Mouse (Mus musculus) cerebellum, postnatal 25 days (tissue): ENCODE data around the gene Mtmr4.
A peak's percentile ranks its signal among the peaks of the same experiment; 100 is the strongest.

Experiments
- DNase-seq, 2 experiments: peaks; one replicate each; pipeline ENCODE4 v3.0.0; 2021; ENCODE audit warnings: mixed read lengths in 2 of 2

Gene Mtmr4

DNA sequence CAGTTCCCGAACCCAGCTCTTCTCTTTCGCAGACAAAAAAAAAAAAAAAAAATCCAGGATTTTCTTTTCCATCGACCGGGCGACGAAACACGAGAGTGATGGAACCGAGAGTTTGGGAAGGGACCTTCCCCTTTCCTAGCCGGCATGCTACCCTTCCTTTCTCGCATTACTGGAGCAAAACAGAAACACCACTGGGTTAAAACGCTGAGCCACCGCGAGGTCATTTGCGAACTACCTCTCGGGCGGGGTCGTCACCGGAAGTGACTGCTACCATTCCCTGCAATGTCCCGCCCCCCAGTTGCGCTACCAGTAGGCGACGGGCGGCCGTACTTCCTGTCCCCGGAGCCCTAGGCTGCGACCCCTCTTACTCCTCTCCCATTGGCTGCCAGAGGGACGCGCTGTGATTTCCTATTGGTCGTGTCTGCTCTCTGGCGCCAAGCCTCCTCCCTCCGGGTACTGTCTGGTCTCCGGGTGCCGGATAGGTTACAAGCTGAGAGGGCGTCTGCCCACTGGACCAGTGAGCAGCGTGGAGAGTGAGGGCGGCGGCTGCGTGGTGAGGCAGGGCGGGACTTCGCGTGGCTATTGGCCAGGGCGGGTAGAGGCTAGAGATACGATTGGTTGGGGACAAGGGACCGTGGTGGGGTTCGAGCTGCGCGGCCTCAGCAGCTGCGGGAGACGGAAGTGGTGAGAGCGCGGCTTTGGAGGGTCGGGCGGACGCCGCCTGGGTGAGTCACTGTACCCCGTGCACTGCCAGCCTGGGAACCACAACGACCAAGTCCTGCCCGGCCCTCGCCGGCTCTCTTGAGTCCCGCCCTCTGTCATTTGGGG is at the start of gene Mtmr4:
Gene Mtmr4, plus strand, starts transcription at position 637 of the 828 bp plus-strand sequence.
- peak; percentile 99 for DNase-seq

DNA sequence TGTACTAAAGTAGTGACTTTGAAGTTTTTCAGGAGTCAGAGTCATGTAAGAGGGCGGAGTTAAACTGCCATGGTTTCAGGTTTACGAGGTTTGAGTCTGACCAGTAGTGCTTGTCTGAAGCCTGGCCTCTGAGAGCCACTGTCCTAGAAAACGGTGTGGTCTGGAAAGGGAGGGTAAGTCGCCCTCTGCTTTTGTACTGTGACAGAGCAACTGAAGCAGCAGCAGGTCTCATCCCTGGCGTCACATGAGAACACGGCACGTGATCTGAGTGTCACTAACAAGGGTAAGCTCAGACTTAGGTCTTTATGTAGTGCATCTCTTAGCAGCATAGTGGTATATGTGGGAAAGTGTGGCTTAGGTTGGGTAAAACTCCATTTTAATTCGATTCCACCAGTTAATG is 49.7 kb upstream of the Mtmr4 start:
- DNase-seq: peak; percentile 13 to 26

DNA sequence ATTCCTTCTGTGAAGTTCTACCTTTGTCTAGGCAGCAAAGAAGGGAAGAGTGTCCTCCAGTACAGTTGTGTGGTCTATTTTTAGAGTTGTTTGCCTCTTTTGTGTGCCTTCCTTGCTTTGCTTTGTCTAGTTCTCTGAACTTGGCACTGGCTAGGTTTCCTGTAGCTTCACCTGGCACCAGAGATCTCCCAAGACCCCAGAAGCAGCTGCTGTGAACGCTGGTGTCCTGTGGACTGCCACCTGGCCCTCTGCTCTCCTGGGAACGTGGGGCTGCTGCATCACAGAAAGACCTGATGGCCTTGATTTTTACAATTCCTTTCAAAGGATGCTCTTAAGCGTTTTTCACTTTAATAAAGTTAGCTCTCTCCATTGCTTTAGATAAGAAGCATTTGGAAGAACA is 49.1 kb upstream of the Mtmr4 start:
- peak; percentile 65 to 70 for DNase-seq

DNA sequence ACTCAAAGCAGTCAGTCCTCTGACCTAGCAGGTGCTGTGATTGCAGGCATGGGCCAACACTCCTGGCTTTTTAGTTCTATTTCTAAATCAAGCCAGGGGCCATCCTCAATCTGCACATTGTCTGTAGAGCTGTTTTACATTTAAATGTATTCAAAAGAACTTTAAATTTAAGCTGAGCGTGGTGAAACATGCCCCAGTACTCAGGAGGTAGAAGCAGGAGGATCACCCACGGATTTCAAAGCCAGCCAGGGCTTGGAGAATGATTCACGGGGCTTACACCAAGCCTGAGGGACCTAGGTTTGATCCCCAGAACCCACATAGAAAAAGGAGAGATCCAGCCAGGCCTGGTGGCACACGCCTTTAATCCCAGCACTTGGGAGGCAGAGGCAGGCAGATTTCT is 38.6 kb upstream of the Mtmr4 start:
- no peak for DNase-seq

DNA sequence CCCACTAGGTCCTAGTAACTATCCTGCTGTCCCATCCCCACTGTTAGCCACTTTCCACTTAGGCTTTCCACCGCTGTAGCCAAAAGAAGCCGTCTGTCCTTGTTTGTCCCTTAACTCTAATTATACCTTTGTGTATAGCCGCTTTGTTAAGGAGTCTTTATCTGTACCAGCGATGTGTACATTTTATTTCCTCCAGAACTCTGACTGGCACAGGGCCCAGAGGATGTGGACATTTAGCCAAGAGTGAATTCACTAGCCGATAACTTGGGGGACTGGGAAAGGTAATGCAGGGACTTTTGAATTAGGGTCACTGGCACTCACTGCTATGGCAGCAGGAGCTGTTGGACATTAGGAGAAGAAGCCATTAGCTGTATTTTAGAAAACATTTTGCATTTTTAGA is 37.6 kb upstream of the Mtmr4 start:
- peak in 1 of 2 experiments; percentile 36 for DNase-seq

DNA sequence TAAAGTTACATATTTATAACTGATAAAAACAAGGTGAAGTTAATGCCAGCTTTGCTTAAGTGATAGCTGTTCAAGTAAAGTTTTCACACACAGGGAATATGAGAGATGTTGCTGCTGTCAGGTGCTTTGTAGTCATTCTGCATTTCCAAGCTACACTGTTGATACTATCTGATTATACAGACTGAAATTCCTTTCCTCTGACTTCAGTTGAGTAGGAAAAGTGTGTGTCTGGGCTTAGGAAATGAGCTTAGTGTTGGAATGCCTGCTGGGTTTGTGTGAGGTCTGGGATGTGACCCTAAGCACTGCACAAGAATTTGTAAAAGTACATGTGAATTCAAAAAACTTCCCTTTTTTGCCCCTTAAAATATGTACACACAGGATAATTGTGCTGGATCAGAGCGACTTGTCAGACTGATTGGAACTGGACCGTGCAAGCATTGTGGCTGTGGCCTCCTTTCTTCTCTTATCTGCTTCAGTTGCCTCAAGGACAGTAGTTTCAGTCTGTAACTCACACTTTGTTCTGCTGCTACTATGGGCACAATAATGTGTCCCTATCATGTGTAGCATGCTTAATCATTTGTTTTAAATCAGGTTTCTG is 36.8 kb upstream of the Mtmr4 start:
- no peak for DNase-seq

DNA sequence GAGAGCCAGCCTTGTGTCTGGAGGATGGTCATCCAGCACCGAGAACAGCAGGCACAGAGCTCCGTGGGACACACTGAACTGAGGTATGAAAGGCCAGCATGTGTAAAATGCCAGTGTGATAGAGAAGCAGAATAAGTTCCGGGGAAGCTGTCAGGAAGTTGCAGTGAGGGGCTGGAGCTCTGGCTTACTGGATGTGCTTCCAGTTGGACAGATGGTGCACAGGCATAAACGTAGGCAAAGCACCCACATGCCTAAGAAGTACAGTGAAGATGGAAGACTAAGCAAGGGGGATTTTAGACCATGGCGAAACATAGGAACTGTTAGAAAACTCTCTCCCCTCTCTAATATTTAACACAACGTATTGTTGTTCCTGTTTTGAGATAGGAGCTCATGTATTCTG is 30.8 kb upstream of the Mtmr4 start:
- no peak for DNase-seq

DNA sequence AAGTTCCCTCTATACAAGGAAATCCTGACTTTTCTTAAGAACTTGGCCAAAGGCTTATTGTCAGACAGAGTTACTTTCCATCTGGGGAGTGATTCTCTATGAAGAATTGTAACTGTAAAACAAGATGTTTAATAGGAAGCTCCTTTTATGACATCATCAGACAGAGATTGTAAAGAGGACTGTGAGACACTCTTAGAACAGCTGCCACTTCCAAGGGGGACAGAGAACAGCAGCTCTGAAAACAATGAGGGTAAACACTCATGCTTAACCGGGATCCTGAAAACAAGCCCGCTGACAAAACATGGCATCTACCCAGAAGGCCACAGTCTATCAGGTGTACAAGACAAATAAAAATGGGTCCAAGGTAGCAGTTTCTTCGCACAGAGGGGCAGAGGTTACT is 25.5 kb upstream of the Mtmr4 start, which contains the start of gene Gm11492:
Gene Gm11492, plus strand, starts transcription at position 153 of the 400 bp plus-strand sequence.
- DNase-seq: no peak

DNA sequence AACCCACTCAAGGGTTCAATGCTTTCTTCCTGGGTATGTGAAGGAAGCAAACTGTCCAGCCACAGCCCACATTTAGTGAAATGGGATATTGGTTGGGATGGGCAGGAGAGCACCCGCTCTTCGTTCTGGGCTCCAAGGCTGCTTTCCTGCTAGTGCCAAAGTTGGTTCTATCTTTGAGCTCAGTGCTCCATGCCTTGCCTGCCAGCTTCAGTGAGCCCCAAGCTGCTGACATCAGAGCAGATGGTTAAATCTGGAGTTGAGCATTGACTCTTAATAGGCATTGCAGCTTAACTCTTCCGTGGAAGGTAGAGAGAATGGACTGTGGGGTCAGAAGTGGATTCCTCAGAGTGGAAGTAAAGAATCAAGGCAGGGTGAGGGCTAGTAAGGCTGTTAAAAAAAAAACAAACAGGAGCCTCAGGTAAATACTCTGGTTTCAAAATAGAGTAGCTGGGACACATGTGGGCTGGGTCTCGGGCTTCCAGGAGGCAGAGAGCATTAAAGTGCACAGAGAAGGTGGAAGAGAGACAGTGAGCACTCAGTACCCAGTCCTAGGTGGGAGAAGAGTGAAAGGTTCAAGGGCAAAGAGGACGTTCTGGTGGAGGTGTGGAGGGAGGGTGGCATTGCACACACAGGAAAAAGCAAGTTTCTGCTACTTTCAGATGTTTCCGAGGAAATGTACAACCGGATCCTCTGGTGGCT is 23.6 kb upstream of the Mtmr4 start, which contains the start of gene Sept4:
Gene Sept4, plus strand, starts transcription at position 649 of the 699 bp plus-strand sequence.
- DNase-seq: no peak

DNA sequence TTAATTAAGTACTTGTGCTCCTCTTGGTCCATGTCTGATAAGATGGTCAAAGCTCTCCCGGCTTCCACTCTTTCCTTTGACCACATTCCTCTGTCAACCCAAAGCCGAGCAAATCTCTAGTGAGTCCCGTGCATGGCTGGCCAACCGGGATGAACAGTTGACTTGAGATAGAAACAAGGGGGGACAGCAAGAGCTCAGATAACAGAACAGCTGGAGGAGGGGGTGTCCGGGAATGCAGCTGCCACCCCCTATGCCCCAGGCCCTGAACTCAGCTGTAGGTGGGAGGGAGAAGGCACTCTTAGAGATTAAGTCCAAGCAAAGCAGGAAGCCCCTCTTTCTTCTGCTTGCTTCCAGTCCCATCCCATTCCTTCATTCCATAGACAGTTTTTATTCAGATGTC is 21.2 kb upstream of the Mtmr4 start:
- DNase-seq: no peak

DNA sequence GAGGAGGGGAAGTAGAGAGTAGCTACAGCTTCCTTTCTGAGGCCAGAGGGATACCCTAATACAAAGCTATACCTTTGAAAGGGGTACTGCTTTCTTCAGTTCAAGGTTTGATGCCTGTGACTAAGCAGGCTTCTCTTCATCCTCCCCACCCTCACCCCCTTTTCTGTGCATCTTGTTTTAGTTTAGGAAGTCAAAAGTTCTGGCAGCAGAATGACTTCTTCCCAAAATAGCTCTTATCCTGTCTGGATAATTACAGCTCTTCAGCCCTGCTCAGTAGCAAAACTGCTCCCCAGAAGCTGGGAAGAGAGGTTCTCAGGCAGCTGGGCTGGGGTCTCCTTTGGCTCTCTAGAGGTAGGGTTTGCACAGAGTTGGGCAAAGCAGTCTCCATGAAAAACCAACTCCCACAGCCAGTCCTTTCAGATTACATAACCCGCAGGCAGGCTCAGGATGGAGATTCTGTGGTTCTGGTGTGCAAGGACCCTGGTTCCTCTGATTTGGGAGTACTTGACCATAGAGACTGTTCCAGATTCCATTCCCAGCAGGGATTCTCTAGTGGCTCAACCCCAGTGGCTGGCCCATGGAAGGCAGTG is 20.5 kb upstream of the Mtmr4 start:
- DNase-seq: no peak

DNA sequence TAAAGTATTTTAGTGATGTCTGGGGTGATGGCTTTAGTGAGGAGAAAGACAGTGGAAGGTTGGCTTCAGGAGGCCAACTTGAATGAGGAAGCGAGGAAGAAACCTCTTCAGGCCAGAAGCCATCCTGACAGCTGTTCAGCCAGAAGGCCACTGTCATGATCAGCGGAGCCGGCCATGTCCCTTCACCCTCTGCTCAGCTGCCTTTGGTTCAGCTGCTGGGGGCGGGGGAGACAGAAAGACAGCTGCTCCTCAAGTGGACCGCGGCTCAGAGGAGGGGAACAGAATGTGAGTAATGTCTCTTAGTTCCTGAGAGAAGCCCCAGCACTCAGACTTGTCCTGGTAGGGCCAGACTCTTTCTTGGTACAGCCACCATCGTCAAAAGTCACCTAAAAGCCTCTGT is 18.2 kb upstream of the Mtmr4 start:
- no peak for DNase-seq

DNA sequence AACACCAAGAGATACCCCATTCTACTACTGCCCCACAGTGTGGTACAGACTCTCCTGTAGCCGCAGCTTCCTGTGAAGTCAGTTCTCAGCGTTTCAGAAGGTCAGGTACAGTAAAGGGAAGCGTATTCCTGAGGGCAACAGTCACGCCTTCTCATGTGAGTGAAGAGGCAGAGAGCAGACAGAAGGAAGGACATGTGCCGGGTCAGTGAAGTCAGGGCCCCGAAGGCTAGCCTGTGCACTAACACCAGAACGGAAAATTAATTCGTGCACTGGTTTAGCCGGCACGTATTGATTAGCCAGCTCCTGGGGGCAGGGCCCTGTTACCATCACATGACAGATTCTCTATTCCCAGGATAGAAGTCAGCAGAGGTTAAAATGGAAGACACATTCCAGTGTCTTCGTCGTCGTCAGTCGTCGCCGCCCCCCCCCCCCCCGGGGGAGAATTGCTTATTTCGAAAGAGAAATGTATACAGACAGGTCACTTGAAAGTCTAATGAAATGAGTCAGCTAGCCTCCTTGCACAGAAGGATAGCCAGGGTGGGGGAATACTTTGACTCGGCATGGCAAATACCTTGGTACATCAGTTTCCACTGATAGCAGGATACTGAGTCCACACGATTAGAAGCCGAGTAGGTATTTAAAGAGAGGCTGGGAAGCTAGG is 17.3 kb upstream of the Mtmr4 start:
- DNase-seq: no peak

DNA sequence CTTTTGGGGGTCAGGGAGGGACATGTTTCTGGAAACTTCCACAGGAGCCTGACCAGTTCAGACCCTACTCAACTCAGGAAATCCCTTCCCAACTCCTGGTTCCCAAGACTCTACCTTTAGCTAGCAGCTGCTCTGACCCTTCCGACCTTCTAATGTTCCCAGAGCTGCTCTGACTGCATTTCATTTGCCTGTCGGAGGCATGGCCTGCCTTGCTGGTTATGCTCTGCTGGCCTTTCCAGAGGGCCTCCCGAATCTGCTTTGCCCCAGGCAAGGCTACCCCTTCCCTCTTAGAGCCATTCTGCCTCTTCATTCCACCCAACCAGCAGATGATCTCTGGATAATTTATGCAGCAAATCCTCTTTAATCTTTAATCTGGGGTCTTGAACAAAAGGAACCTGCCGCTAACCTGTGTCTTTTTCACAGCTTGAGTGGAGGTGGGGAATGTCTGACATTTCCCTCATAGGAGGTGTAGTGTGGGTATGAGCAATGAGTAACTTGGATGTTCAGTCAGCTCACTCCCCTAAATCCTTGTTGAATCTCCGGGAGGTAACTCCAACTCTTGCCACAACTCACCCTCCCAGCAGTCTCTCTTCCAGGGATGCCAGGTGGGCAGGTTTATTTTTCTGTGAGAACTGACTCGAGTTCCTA is 14.2 kb upstream of the Mtmr4 start:
- DNase-seq: no peak

DNA sequence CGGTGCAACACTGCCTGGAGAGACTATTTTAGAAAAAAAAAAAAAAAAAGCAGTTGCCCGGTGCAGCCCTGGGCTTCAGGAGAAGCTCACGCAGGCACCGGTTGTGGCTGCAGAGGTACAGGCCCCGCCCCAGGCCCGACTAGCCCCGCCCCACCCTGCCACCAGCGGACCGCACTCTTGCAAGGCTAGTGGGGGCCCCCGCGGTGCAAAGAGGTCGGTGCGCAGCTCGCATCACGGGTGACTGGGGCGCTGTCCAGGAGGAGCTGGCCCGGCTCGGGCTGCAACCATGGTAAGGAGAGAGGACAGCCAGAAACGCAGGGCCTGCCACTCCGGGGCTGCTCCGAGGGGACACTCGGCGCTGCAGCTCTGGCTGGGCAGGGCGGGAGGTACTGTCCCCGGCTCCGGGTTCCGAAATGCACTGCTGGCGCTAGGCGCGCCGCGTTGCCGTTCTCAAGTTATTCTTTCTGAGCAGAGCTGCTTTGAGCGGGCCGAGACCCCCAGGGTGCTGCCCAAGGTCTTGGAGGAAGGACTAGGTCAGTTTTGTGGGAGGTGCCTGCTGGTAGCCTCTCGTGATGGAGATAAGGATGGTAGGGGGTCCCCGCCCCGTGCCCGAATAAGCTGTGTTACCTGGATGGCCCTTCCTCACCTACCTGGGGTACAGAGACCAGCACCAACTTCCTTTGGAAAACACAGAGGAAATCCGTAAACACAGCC is 13.6 kb upstream of the Mtmr4 start:
- DNase-seq: peak; percentile 90 to 95

DNA sequence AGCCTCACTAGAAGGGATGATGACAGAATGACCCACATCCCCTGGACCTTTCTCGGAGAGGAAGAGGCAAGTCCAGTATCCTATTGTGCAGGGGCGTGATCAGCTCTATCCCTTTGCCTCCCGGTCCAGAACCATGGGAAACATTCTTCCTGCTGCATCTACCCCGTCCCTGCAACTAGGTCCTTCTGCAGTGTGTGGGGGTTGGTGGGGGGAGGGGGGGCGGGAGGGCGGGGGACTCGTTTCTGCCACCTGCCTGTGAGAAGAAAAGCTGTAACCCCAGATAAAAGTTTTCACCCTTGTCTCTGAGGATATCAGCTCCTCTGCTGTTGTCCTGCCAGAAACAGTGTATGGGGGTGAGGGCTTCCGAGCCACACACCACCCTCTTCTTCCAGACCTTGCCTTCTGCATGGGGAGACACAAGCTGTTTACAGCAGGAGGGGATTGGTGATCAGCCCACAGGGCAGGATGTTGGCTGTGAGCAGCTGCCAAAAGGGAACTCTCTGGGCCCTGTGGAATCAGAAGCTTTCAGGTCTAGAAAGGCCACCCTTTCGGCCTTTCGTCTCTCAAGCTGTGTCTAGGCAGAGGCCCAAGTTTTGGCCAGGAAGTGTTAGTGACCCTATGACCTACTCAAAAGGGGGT is 12.9 kb upstream of the Mtmr4 start:
- DNase-seq: peak; percentile 69 to 70

DNA sequence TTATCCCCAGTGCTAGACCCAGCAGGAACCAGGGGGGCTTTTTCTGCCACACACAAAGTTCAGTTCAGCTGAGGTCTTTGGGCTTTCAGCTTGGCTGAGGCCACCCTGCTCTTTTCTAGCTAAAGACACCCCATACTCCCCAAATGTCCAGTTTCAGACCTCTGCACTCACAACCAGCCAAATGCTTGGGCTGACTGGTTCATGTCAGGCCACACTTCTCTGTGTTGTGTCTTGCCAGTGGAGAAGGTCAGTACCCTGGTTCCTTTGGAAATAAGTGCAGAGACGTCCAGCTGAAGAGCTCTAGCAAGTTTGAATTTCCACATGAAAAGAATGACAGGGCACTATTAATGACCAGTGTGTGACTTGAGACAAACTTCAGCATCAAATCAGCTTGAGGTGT is 12.2 kb upstream of the Mtmr4 start:
- DNase-seq: no peak

DNA sequence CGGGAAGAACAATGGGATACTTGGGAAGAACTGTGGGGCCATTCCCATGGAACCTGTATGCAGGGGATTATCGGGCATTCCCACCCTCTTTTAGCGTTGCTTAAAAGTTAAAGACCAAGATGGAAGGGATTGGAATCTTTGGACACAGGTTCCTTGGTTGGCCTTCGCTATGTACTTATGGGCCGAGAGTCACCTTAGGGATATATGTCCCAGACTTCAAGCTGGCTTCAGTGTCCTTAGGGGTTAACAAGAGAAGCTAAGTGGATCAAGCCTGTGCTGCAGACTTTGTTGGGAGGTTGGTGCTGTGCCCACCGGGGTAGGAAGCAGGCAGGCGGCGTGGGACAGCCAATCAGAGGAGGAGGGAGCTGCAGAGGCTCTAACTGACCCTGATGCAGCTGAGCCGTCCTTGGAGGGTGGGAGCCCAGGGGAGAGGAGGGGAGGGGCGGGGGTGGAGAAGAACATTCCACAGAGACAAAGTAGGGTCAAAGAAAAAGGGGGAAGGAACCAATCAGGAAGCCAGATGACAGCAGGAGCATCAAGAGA is 11.3 kb upstream of the Mtmr4 start:
- DNase-seq: peak in 1 of 2 experiments; percentile 56

DNA sequence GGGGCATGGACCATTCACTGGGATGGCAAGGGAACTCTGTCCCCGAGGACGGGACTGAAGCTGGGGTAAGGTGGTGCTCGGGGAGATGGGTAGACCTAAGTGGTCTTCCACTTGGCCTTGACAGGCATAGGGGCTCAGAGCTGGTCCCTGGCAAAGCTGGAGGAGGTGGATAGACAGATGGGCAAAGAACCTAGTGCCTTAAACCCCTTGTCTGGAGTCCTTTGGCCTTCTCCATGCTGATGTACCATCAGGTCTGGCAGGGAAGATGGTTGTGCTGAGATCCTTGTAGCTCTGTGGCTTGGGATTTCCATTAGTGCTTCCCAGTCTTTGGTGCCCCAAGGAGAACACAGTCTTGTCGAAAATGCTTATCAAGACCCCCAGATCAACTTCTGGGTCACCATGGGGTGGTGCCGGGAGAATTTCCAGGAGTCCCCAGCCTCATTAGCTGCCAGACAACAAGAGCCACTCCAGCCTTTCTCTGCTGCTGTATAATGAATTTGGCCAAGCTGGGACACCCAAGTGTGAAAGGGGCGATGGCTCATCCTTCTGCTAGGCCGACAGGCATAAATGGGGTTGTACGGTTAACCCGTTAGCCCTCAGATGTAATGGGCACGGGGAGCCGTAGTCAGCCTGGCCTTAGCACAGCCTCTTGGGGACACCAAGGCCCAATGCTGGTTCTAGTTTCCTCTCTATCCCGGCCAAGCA is 10.6 kb upstream of the Mtmr4 start:
- no peak for DNase-seq
